Mouse (Mus musculus) lung, postnatal 14 days (tissue): ENCODE data around the gene Ifrd2.

ENCODE experiments used
- DNase-seq: peaks from one replicate; pipeline ENCODE4 v3.0.0; 2021

Ifrd2 gene

GRCm38 (mm10) chr9:107600745-107601144 lies 13.3 kb downstream of the Ifrd2 start:
- no peak for DNase-seq

- no peak for DNase-seq
These were observed 13.8 kb downstream of the Ifrd2 start for GRCm38 (mm10) chr9:107601275-107601674.

GRCm38 (mm10) chr9:107602068-107602648 lies 14.7 kb downstream of the Ifrd2 start:
- peak; percentile 99 for DNase-seq

- DNase-seq, result no peak
These were observed 15.8 kb downstream of the Ifrd2 start for GRCm38 (mm10) chr9:107603251-107603650.

GRCm38 (mm10) chr9:107605041-107605661 lies 17.7 kb downstream of the Ifrd2 start:
- DNase-seq, result no peak

GRCm38 (mm10) chr9:107606591-107606990 lies 19.1 kb downstream of the Ifrd2 start:
- DNase-seq, result no peak

GRCm38 (mm10) chr9:107607036-107607435 lies 19.6 kb downstream of the Ifrd2 start:
- no peak for DNase-seq

GRCm38 (mm10) chr9:107607653-107608245 lies 20.3 kb downstream of the Ifrd2 start:
- DNase-seq, result no peak

GRCm38 (mm10) chr9:107608741-107609432 lies 21.4 kb downstream of the Ifrd2 start, which contains the start of gene Sema3b:
Sema3b (minus strand) TSS chr9:107609229.
- no peak for DNase-seq

GRCm38 (mm10) chr9:107609433-107609830 lies 22.0 kb downstream of the Ifrd2 start:
- DNase-seq, result no peak

GRCm38 (mm10) chr9:107611456-107612190 lies 24.2 kb downstream of the Ifrd2 start:
- DNase-seq, result no peak

GRCm38 (mm10) chr9:107612191-107612944 lies 24.9 kb downstream of the Ifrd2 start:
- DNase-seq, result peak; percentile 100

- no peak for DNase-seq
These were observed 25.6 kb downstream of the Ifrd2 start for GRCm38 (mm10) chr9:107612945-107613569.

- DNase-seq, result no peak
These were observed 27.6 kb downstream of the Ifrd2 start for GRCm38 (mm10) chr9:107615035-107615434.

- no peak for DNase-seq
These were observed 30.0 kb downstream of the Ifrd2 start for GRCm38 (mm10) chr9:107617461-107617860.

GRCm38 (mm10) chr9:107618098-107618497 lies 30.7 kb downstream of the Ifrd2 start:
- DNase-seq, result no peak

GRCm38 (mm10) chr9:107618778-107619545 lies 31.5 kb downstream of the Ifrd2 start:
- peak; percentile 70 for DNase-seq

GRCm38 (mm10) chr9:107619546-107619879 lies 32.1 kb downstream of the Ifrd2 start:
- DNase-seq, result no peak

GRCm38 (mm10) chr9:107620954-107621353 lies 33.5 kb downstream of the Ifrd2 start:
- no peak for DNase-seq

GRCm38 (mm10) chr9:107624539-107624938 lies 37.1 kb downstream of the Ifrd2 start:
- no peak for DNase-seq

- DNase-seq, result no peak
These were observed 37.5 kb downstream of the Ifrd2 start for GRCm38 (mm10) chr9:107624951-107625350.
